Mouse (Mus musculus) small intestine, adult 2 months (tissue): ENCODE results near the gene Asgr2. TPM values are rescaled to one million over a fixed set of nuclear protein-coding genes. Genes with fewer than 3 reads are reported as not detected.
A peak's percentile ranks its signal among the peaks of the same experiment; 100 is the strongest.
"Not testable (repeated sequence)": the region's sequence is repeated elsewhere in the genome, so short reads cannot be mapped to it uniquely, and the experiment has no call there.

Experiments
- H3K27ac ChIP-seq: fragments of 200-500 bp; 2 replicates; pipeline ENCODE4 v1.5.1; 2012; ENCODE audit warnings: low read depth, low read length, control low read depth, inconsistent platforms; ENCODE audit not compliant: insufficient read depth
- H3K27me3 ChIP-seq: fragments of 200-500 bp; 2 replicates; pipeline ENCODE4 v1.6.1; 2012; ENCODE audit warnings: mild to moderate bottlenecking, moderate library complexity, low read length, inconsistent platforms; ENCODE audit not compliant: control insufficient read depth, insufficient read depth
- H3K36me3 ChIP-seq: fragments of 200-500 bp; 2 replicates; pipeline ENCODE4 v1.6.1; 2012; ENCODE audit warnings: mild to moderate bottlenecking, low read length, control low read depth, inconsistent platforms; ENCODE audit not compliant: control insufficient read depth, insufficient read depth
- H3K4me1 ChIP-seq: fragments of 200-500 bp; 2 replicates; pipeline ENCODE4 v1.6.1; 2012; ENCODE audit warnings: low read length, inconsistent platforms, mixed read lengths; ENCODE audit not compliant: control insufficient read depth, insufficient read depth, insufficient read length
- H3K4me3 ChIP-seq: fragments of 200-500 bp; 2 replicates; pipeline ENCODE4 v1.5.1; 2012; ENCODE audit warnings: low read depth, mild to moderate bottlenecking, control low read depth, inconsistent platforms, low read length, moderate library complexity
- CTCF ChIP-seq: fragments of 200-500 bp; IDR thresholded peaks from 2 replicates; pipeline ENCODE4 v1.5.1; 2012; ENCODE audit warnings: low read depth, mild to moderate bottlenecking, control low read depth, inconsistent platforms, low read length, moderate library complexity, mixed read lengths; ENCODE audit not compliant: insufficient replicate concordance, insufficient read length; ENCODE audit errors: extremely low read depth
- POLR2A ChIP-seq: fragments of 200-500 bp; IDR thresholded peaks from 2 replicates; pipeline ENCODE4 v1.6.1; 2012; ENCODE audit warnings: low read depth, mild to moderate bottlenecking, control low read depth, inconsistent platforms, low read length, moderate library complexity
- WGBS: fragments of 180-500 bp; shearing (Covaris S2); methylation state at CpG from one replicate; pipeline ENCODE4 v1.1.7; 2018; 5-methylcytosine and 5-hydroxymethylcytosine counted together
- polyA plus RNA-seq: library from polyadenylated mRNA; depleted of rRNA; stranded (reverse); fragments of >200 nt; gene quantifications from 2 replicates; pipeline ENCODE4 v1.2.3, GENCODE M21; 2012

The Asgr2 gene
- polyA plus RNA-seq, 1 experiment = 0.16 TPM

- H3K36me3 ChIP-seq = no peaks in the 10 kb centered on the region
- H3K27ac ChIP-seq = no peak overlapping the region
- no peaks in the 10 kb centered on the region for H3K27me3 ChIP-seq
- WGBS = 23% methylated on average over 18 of the region's 18 CpGs
- no peak overlapping the region for H3K4me3 ChIP-seq
- TF ChIP-seq POLR2A (no peak), CTCF (peak; percentile 88; the same call in 1 of the 2 replicates)
- peaks cover 2% of the 10 kb centered on the region; the same call in 1 of the 2 replicates for H3K4me1 ChIP-seq
Measured at GRCm38 (mm10) chr11:70055618-70056214, 36.7 kb upstream of the Asgr2 start.

- Histone ChIP-seq H3K36me3 (no peaks in the 10 kb centered on the region), H3K27me3 (no peaks in the 10 kb centered on the region), H3K4me3 (no peak overlapping the region), H3K4me1 (peaks cover 2% of the 10 kb centered on the region), H3K27ac (no peak overlapping the region)
- no peak for TF ChIP-seq CTCF
- TF ChIP-seq POLR2A = no peak
- 83% methylated on average over 9 of the region's 9 CpGs for WGBS
Measured at GRCm38 (mm10) chr11:70057805-70058204, 34.6 kb upstream of the Asgr2 start.

GRCm38 (mm10) chr11:70059930-70060329 is 32.5 kb upstream of the Asgr2 start:
- H3K27ac ChIP-seq = no peak overlapping the region
- TF ChIP-seq POLR2A (no peak), CTCF (no peak)
- WGBS = 20% methylated on average over 6 of the region's 6 CpGs
- H3K36me3 ChIP-seq = no peaks in the 10 kb centered on the region
- no peaks in the 10 kb centered on the region for H3K27me3 ChIP-seq
- no peak overlapping the region for H3K4me3 ChIP-seq
- peaks cover 2% of the 10 kb centered on the region for H3K4me1 ChIP-seq

DNA sequence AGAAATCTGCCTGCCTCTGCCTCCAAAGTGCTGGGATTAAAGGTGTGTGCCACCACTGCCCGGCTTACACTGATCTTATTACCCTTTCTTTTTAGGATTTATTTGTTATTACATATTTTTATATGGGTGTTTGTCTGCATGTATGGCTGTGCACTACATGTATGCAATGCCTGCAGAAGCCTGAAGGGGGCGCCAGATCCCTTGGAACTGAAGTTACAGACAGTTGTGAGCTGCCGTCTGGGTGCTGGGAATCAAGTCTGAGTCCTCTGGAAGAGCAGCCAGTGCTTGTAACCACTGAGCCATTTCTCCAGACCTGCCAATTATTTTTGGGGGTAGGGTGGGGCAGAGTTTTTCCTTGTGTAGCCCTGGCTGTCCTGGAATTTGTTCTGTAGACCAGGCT is 29.4 kb upstream of the Asgr2 start:
- no peak overlapping the region for H3K27ac ChIP-seq
- no peaks in the 10 kb centered on the region for H3K36me3 ChIP-seq
- 68% methylated on average over 3 of the region's 3 CpGs for whole genome bisulfite sequencing
- peaks cover 2% of the 10 kb centered on the region for H3K4me1 ChIP-seq
- H3K4me3 ChIP-seq = no peak overlapping the region
- TF ChIP-seq POLR2A (no peak), CTCF (peak; percentile 29; the same call in 1 of the 2 replicates)
- H3K27me3 ChIP-seq = no peaks in the 10 kb centered on the region

DNA sequence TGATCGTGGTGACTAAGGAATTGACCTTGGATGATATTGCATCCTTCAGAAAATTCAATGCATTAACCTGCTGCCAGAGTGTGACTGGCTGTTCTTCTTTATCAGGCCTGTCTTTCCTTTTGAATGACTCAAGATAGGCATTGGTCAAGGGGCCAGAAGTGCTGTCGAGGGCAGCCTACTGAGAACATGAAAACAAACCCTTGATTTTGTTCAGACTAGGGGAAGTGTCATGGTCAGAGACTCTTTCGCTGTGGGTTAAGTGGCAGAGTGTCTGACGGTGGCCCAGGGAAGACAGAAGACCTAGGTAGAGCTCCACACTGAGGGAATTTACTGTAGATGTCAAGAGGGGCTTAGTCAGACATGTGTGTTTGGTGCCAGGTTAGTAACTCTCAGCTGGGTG is 25.7 kb upstream of the Asgr2 start:
- 63% methylated on average over 4 of the region's 4 CpGs for WGBS
- Histone ChIP-seq H3K27me3 (no peaks in the 10 kb centered on the region), H3K27ac (no peak overlapping the region), H3K36me3 (no peaks in the 10 kb centered on the region), H3K4me1 (peaks cover 4% of the 10 kb centered on the region), H3K4me3 (no peak overlapping the region)
- TF ChIP-seq POLR2A (no peak), CTCF (no peak)

- 30% methylated on average over 3 of the region's 3 CpGs for WGBS
- no peak overlapping the region for H3K27ac ChIP-seq
- H3K4me1 ChIP-seq = peaks cover 4% of the 10 kb centered on the region; the same call in 1 of the 2 replicates
- no peaks in the 10 kb centered on the region for H3K27me3 ChIP-seq
- TF ChIP-seq CTCF (no peak), POLR2A (no peak)
- H3K36me3 ChIP-seq = no peaks in the 10 kb centered on the region
- no peak overlapping the region for H3K4me3 ChIP-seq
Measured at GRCm38 (mm10) chr11:70068245-70068644, 24.2 kb upstream of the Asgr2 start.

DNA sequence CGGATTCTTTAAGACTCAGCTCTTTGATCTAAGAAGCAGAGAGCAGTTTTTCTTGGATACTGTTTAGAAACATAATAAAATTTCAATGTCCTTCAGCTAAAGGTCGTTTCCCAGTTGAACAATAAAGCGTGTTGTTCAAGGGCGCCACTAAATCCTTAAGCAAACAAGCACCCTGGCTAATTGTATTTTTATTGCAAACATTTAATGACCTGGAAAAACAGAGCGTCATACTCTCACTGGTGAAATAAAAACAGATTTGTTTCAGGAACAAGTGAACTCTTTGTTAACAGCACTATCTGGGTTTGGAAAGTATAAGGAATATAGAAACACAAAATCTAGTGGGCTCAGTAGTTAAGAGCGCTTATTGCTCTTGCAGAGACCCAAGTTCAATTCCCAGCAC is 22.4 kb upstream of the Asgr2 start:
- H3K4me3 ChIP-seq = no peak overlapping the region
- no peak for TF ChIP-seq CTCF
- no peak for TF ChIP-seq POLR2A
- no peaks in the 10 kb centered on the region for H3K36me3 ChIP-seq
- 26% methylated on average over 6 of the region's 6 CpGs for WGBS
- H3K27ac ChIP-seq = peak overlapping the region; percentile 79
- peaks cover 4% of the 10 kb centered on the region; the same call in 1 of the 2 replicates for H3K4me1 ChIP-seq
- no peaks in the 10 kb centered on the region for H3K27me3 ChIP-seq

- H3K4me3 ChIP-seq, H3K36me3 ChIP-seq, H3K4me1 ChIP-seq, H3K27me3 ChIP-seq: not testable (repeated sequence)
- H3K27ac ChIP-seq = peak overlapping the region; percentile 27; the same call in 1 of the 2 replicates
- 38% methylated on average over 3 of the region's 3 CpGs for WGBS
Measured at GRCm38 (mm10) chr11:70070603-70071002, 21.8 kb upstream of the Asgr2 start.
